Mouse (Mus musculus): ENCODE measurements around the gene Rabac1. TPM values are rescaled to one million over a fixed set of nuclear protein-coding genes. Genes with fewer than 3 reads are reported as not detected.

Rabac1 gene
- total and polyA plus RNA-seq, 3 experiments = 223 to 240 TPM; not detected in 1

DNA sequence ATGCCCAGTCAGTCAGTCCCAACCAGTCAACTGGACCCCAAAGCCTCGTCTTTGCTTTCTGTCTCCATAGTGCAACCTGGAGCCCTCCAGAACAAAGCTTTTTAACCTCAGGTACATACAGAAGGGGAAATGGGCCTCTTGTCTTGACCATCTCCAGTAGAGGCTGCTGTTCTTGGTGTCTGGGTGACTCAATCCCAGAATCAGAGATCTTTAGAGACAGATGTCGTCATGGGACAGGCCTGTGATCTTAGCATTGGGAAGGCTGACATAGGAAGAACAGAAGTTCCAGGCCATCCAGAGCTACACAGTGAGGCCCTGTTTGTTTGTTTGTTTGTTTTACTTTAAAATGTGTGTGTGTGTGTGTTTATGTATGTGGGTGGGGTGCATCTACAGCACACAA lies 8.3 kb downstream of the Rabac1 start:
- no peak overlapping the region for H3K27ac ChIP-seq (ENCODE audit: control insufficient read depth, low read depth, low read length)
- no peak for DNase-seq (ENCODE audit: low read depth, low spot score)
- no peaks in the 10 kb centered on the region for H3K79me2 ChIP-seq (ENCODE audit: control insufficient read depth, insufficient read depth, low read length, poor library complexity)
- TF ChIP-seq GABPA (IDR thresholded peaks at IDR 0.05; ENCODE audit: low read depth, low read length) (no peak), ZMIZ1 (IDR thresholded peaks at IDR 0.05; ENCODE audit: low read depth, low read length) (no peak), CTCF (IDR thresholded peaks at IDR 0.05 in 2 of 3, conservative IDR thresholded peaks at IDR 0.05 in 1 of 3; ENCODE audit: control insufficient read depth in 1 of 3, insufficient read depth in 1 of 3, low read depth in 2 of 3, low read length in 3 of 3, poor library complexity in 1 of 3, severe bottlenecking in 1 of 3) (no peak), POLR2AphosphoS5 (IDR thresholded peaks at IDR 0.05; ENCODE audit: borderline replicate concordance, low read depth, low read length) (no peak), RCOR1 (IDR thresholded peaks at IDR 0.05; ENCODE audit: low read depth, low read length) (no peak), TBP (IDR thresholded peaks at IDR 0.05; ENCODE audit: low read depth, low read length) (no peak), MEF2A (IDR thresholded peaks at IDR 0.05; ENCODE audit: extremely low read depth, insufficient replicate concordance, low read depth, low read length, poor library complexity, severe bottlenecking) (no peak)
- H3K9me3 ChIP-seq (replicated peaks; ENCODE audit: insufficient read depth, low read length) = no peaks in the 10 kb centered on the region
- H3K27me3 ChIP-seq (ENCODE audit: control insufficient read depth in 1 of 2, insufficient read depth in 2 of 2, low read length in 2 of 2) = no peaks in the 10 kb centered on the region
- H3K4me1 ChIP-seq (ENCODE audit: control insufficient read depth in 1 of 2, insufficient read depth in 2 of 2, low read length in 2 of 2) = no peaks in the 10 kb centered on the region
- H3K36me3 ChIP-seq (ENCODE audit: control insufficient read depth in 1 of 2, insufficient read depth in 2 of 2, low read length in 2 of 2) = no peaks in the 10 kb centered on the region
- no peak overlapping the region for H3K4me3 ChIP-seq (ENCODE audit: control insufficient read depth in 1 of 2, insufficient read depth in 1 of 2, low read depth in 2 of 2, low read length in 2 of 2)
- H3K9ac ChIP-seq (ENCODE audit: control insufficient read depth, low read depth, low read length, poor library complexity, severe bottlenecking) = no peak overlapping the region

DNA sequence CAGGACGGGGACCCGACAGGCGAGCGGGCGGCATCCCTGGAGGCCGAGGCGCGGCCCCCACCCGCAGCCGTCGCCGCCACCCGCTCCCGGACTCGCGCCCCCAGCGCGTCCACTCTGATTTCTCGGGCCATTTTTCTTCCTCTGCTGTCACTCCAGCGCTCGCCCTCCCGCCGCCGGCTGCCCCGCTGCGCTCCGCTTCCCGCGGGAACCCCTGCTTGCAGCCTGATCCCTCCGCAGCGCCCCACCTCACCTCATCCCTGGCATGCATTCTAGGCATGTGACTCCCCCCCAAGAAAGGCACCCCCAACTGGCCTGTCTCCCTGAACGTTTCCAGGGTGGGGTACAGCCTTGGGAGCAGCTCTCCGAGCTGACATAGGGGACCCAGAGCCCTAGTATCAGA lies 17.3 kb downstream of the Rabac1 start:
- peak overlapping the region; percentile 58 to 83 for H3K4me3 ChIP-seq (ENCODE audit: control insufficient read depth in 1 of 2, insufficient read depth in 1 of 2, low read depth in 2 of 2, low read length in 2 of 2)
- peaks cover 0 to 7% of the 10 kb centered on the region in 2 experiments; a peak in 2 of 4 replicates for H3K36me3 ChIP-seq (ENCODE audit: control insufficient read depth in 1 of 2, insufficient read depth in 2 of 2, low read length in 2 of 2)
- H3K9ac ChIP-seq (ENCODE audit: control insufficient read depth, low read depth, low read length, poor library complexity, severe bottlenecking) = peak overlapping the region; percentile 77
- peak; percentile 27 for DNase-seq (ENCODE audit: low read depth, low spot score)
- peaks cover 7% of the 10 kb centered on the region for H3K79me2 ChIP-seq (ENCODE audit: control insufficient read depth, insufficient read depth, low read length, poor library complexity)
- no peaks in the 10 kb centered on the region for H3K9me3 ChIP-seq (replicated peaks; ENCODE audit: insufficient read depth, low read length)
- TF ChIP-seq TCF12 (IDR thresholded peaks at IDR 0.05; ENCODE audit: low read depth, low read length) (no peak), ETS1 (IDR thresholded peaks at IDR 0.05; ENCODE audit: low read depth, low read length) (no peak), ELF1 (IDR thresholded peaks at IDR 0.05; ENCODE audit: low read depth, low read length) (no peak), JUND (IDR thresholded peaks at IDR 0.05; ENCODE audit: low read depth, low read length) (no peak), GABPA (IDR thresholded peaks at IDR 0.05; ENCODE audit: low read depth, low read length) (no peak), MYC (IDR thresholded peaks at IDR 0.05; ENCODE audit: low read depth, low read length) (no peak), BHLHE40 (IDR thresholded peaks at IDR 0.05; ENCODE audit: borderline replicate concordance, low read depth, low read length) (no peak), ZC3H11A (IDR thresholded peaks at IDR 0.05; ENCODE audit: low read depth, low read length) (no peak), MYB (IDR thresholded peaks at IDR 0.05; ENCODE audit: low read depth, low read length) (no peak), ZNF384 (IDR thresholded peaks at IDR 0.05; ENCODE audit: low read depth, low read length) (no peak)
- peak overlapping the region; percentile 71 for H3K27ac ChIP-seq (ENCODE audit: control insufficient read depth, low read depth, low read length)
- peaks cover 6 to 12% of the 10 kb centered on the region in 2 experiments for H3K4me1 ChIP-seq (ENCODE audit: control insufficient read depth in 1 of 2, insufficient read depth in 2 of 2, low read length in 2 of 2)
- H3K27me3 ChIP-seq (ENCODE audit: control insufficient read depth in 1 of 2, insufficient read depth in 2 of 2, low read length in 2 of 2) = no peaks in the 10 kb centered on the region
